Mouse (Mus musculus): Measurements from ENCODE around the gene Abt1.

The Abt1 gene

GRCm38 (mm10) chr13:23437908-23438307 lies 14.2 kb upstream of the Abt1 start:
- peak; percentile 94 for DNase-seq

DNA sequence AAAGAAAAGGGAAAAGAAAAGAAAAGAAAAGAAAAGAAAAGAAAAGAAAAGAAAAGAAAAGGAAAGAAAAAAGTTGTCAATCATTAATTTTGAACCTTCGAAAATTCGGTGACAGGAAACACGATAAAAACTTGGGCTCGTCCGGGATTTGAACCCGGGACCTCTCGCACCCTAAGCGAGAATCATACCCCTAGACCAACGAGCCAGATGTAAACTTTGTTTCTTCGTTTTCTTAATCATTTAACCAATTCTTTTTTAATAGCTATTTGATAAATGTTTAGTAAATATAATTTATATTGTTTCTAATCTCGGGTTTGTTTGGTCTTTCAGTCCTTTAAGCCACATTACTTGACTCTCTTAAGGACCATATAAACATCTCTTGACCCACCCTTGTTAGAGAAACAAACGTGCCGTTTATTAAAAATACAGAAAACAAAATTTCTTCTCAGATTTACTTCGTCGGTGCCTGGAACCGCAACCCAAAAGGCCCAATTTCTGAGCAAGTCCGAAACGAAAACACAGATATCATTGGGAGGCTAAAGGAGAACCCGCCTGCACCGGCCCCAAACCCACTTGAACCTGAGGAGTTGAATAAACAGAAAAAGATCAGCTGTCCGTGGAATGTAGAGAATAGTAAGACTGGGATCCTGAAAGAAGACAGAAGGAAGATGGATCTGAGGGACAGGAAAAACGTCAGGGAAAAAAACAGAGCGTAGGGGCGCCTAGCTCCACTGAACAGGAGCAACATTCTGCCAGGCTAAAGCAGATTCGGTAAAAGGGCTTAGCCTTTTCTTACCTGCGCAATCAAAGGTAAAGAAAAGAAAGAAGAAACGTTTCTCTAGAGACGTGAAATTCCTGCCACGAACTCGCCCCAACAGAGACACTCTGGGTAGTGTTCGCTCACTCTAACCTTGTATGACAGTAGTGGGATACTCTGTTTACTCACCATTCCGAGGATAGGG lies 13.5 kb upstream of the Abt1 start:
- peak; percentile 66 for DNase-seq

GRCm38 (mm10) chr13:23436231-23436661 lies 12.6 kb upstream of the Abt1 start:
- peak; percentile 62 for DNase-seq

DNA sequence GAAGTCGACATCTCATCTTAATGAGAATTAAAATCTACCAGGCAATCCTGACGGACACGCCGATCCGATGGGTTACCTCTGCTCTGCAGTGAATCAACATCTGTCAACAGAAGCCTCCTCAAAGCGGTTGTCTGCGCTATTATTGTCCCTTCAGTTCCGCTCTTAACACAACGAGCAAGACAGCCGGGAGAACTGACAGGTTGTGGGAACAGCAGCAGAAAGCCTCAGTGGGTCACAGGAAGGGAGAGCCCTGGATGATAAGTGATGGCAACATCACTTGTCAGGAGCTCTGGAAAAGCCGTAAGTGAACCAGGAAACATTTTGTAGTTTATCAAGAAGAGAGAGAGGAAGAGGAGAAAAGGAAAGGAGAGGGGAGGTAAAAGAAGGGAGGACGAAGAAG lies 12.0 kb upstream of the Abt1 start:
- peak; percentile 12 for DNase-seq

DNA sequence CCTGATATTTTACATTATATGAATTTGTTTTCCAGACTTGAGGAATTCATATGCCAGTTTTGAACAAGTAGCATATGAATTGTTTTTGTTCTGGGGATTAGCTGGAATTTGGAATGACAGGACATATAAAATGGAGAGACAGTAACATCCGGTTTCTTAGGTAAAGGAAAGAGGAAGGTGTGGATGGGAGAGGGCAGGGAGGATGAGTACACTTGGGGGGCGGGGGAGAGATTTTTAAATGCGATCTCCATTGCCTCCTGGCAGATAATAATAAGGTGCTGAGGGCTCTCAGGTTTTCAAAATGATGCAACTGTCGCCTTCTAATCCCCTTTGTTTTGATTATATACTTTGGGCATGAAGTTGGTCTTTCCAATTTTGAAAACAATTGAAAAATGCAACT lies 11.6 kb upstream of the Abt1 start:
- DNase-seq, result no peak

DNA sequence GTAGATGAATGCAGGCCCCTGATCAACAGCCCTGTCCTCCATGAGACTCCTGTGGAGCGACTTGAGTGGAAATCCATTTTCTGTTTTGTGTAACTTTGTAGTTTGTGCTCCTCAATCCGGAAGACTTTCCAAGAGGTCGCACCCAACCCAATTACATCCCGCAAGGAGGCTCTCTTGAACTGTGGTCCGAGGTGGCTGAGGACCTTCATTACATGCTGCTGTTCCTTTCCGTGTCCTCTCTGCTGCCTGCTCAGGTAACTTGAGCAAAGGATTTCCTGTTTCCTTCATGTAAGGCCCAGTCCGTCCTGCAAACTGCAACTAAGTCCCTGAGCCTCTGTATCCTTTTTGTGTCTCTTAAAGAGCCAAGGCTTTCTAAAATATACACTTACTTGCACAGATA lies 10.8 kb upstream of the Abt1 start:
- DNase-seq, result no peak

- no peak for DNase-seq
Measured at GRCm38 (mm10) chr13:23433801-23434200, 10.1 kb upstream of the Abt1 start.

DNA sequence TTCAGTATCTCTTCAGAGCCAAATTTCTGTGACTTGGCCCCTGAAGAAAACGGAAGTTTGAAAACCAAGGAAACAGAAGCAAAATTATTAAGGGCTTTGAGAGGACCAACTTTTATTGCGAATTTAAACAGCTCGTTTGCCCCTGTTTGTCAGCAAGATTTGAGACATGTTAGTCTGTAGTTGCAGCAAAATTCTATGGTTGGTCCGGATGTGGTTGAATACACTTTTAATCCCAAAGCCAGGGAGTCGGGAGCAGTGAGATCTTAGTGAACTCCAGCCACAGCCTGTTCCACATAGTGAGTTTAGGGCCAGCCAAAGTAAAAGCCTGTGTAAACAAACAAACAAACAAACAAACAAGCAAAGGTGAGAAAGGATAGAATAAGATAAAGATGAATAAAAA lies 9.5 kb upstream of the Abt1 start:
- DNase-seq, result no peak

GRCm38 (mm10) chr13:23432562-23433201 lies 9.0 kb upstream of the Abt1 start:
- DNase-seq, result peak; percentile 99

- peak; percentile 83 for DNase-seq
Measured at GRCm38 (mm10) chr13:23431351-23431771, 7.7 kb upstream of the Abt1 start.

DNA sequence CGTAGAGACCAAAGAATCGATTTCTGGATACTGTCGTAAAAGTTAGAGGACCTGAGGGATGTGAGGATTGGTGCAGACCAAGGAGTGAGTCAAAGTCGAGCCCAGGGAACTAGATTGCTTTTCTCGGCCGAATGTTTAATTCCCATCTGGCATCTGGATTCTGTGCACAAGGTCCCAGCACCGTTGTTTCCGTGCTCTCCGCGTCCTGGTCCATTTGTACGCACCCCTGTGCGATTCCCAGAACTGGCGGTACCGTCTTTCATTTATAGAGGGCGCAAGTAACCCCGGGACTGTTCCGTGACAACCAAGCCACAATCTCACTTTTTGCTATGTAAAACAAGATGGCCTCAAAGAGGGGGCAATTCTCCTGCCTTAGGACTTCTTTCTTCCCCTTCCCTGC lies 7.1 kb upstream of the Abt1 start:
- DNase-seq, result peak; percentile 83

- no peak for DNase-seq
Measured at GRCm38 (mm10) chr13:23429771-23430380, 6.2 kb upstream of the Abt1 start.

DNA sequence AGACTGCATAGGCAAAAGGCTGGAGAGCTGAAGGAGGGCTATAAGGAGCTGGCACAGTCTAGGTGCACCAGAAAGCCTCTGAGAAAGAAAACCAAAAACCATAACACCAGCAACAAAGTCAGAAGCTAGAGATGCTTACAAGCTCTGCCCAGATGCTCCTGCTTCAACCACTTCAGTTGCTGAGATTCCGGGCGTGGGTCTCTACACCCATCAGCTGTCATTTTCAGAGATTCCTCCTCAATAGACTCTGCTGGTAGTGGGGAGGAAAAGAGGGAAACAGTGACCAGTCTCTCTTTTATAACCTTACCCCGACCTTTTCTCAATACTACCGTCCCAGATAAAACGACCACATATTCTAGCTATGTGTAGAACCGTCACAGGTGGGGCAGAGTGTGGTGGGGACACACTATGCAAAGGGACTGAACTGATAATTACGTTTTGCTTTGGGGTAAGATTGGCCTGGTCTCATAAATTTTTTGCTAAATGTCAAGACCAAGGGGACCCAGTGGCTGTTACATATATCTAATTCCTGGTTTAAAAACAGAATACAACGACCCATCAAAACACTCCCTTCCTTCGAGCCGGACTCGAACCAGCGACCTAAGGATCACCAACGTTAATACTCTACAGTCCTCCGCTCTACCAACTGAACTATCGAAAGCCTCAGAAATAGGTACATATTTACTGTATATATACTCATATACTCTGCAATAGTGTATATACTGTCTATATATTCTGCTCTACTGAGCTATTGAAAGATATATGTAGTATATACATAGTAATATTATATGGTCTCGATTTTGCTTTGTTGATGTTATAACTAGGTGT lies 4.7 kb upstream of the Abt1 start:
- DNase-seq, result no peak

DNA sequence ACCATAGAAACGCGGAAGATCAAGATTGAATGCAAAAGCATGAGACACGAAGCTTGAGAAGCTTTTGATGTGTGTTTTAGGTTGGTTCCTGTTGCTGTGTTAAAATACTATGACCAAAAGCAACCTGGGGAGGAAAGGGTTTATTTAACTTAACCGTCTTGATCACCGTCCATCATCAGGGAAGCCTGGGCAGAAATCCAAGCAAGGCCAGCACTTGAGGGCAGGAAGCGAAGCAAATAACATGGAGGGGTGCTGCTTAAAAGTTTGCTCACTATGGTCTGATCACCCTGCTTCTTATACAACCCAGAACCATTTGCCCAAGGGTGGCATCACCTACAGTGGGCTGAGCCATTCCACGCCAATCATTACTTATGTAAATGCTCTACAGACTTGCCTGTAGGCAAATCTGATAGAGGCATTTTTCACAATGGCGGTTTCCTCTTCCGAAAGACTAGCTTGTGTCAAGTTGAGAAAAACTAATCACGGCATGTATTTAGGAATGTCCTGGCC lies 3.8 kb upstream of the Abt1 start:
- no peak for DNase-seq

GRCm38 (mm10) chr13:23426922-23427321 lies 3.3 kb upstream of the Abt1 start:
- DNase-seq, result peak; percentile 19

DNA sequence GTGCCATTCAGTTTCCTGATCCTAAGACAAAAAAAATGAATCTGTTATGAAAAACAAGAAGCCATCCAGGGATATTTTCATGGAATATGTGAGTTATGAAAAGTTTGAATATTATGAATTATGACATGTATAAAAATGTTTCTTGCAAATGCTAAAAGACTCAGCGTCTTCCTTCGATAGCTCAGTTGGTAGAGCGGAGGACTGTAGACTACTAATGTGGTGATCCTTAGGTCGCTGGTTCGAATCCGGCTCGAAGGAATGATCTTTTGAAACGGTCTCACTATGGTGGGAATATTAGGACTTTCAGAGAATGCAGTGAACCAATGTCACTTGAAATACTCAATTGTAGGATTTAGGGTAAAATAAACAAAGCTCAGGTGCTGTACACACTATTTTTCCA lies 2.7 kb upstream of the Abt1 start:
- peak; percentile 25 for DNase-seq

DNA sequence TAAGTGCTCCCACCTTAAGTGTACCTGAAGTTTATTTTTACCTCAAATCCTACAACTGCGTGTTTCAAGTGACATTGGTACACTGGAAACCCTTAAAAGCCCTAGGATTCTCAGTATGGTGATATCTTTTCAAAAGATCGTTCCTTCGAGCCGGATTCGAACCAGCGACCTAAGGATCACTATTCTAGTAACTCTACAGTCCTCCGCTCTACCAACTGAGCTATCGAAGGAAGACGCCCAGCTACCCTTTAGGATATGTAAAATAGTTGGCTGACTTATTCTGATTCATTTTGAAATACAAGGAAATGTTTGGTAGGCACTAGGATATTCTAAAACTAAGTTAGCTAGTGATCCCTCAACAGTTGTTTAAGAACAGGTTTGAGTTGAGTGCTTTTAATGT lies 1.8 kb upstream of the Abt1 start:
- peak; percentile 68 for DNase-seq

GRCm38 (mm10) chr13:23424494-23425325 lies 1.0 kb upstream of the Abt1 start:
- DNase-seq, result peak; percentile 90

- no peak for DNase-seq
Measured at GRCm38 (mm10) chr13:23424052-23424380, 350 bp upstream of the Abt1 start.

DNA sequence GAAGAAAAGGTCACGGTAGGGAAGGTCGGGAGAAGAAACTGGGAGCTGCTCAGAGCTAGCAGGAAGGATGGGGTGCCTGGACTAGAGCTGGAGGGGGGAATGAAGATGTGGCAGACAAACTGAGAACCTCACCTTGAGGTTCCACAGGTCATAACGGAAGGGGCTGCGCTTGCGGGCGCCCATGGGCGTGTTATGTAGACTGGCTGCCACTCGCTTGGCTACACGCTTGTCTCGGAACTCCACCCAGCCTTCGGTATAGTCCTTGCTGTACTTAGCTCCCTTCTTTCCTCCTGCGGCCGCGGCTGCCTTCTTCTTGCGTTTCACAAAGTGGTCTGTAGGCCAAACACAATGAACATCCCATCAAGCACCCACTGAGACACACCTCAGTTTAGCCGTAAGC lies 1.3 kb downstream of the Abt1 start:
- no peak for DNase-seq

GRCm38 (mm10) chr13:23412630-23413521 lies 10.8 kb downstream of the Abt1 start:
- DNase-seq, result no peak
